Mouse (Mus musculus) forebrain, embryonic 13.5 days (tissue): ENCODE data around the gene Pkig. TPM values are rescaled to one million over a fixed set of nuclear protein-coding genes. Genes with fewer than 3 reads are reported as not detected.

Experiments used
- ATAC-seq: fragments of 200-750 bp; cut with Nextera tagmentation; 2 replicates; pipeline ENCODE4 v1.8.0; 2017
- H3K27ac ChIP-seq: fragments of 300-500 bp; sonication (generic); 2 replicates; pipeline ENCODE4 v1.5.1; 2015; ENCODE audit warnings: inconsistent platforms, mild to moderate bottlenecking, moderate library complexity
- H3K27me3 ChIP-seq: fragments of 300-500 bp; sonication (generic); 2 replicates; pipeline ENCODE4 v1.6.1; 2015; ENCODE audit warnings: mild to moderate bottlenecking, inconsistent platforms
- H3K36me3 ChIP-seq: fragments of 300-500 bp; sonication (generic); 2 replicates; pipeline ENCODE4 v1.6.1; 2015; ENCODE audit warnings: mild to moderate bottlenecking, inconsistent platforms; ENCODE audit not compliant: poor library complexity, severe bottlenecking
- H3K4me1 ChIP-seq: fragments of 300-500 bp; sonication (generic); 2 replicates; pipeline ENCODE4 v1.6.1; 2015; ENCODE audit warnings: inconsistent platforms
- H3K4me2 ChIP-seq: fragments of 300-500 bp; sonication (generic); 2 replicates; pipeline ENCODE4 v1.6.1; 2015; ENCODE audit warnings: inconsistent platforms, mild to moderate bottlenecking, moderate library complexity
- H3K4me3 ChIP-seq: fragments of 300-500 bp; sonication (generic); 2 replicates; pipeline ENCODE4 v1.5.1; 2015; ENCODE audit warnings: mild to moderate bottlenecking, inconsistent platforms
- H3K9ac ChIP-seq: fragments of 300-500 bp; sonication (generic); 2 replicates; pipeline ENCODE4 v1.6.1; 2015; ENCODE audit warnings: mild to moderate bottlenecking, inconsistent platforms
- H3K9me3 ChIP-seq: fragments of 300-500 bp; sonication (generic); replicated peaks from 2 replicates; pipeline ENCODE4 v1.6.1; 2016; ENCODE audit warnings: inconsistent platforms
- WGBS: fragments of 180-500 bp; shearing (Covaris S2); methylation state at CpG from one replicate; pipeline ENCODE4 v1.1.7; 2015; 5-methylcytosine and 5-hydroxymethylcytosine counted together
- polyA plus RNA-seq: library from polyadenylated mRNA; unstranded; fragments of >200 nt; fragmentation: Nextera tagmentation; extraction: Ambion mirVana; gene quantifications from 2 replicates; pipeline ENCODE4 v1.2.1, GENCODE M21; 2015

Pkig gene
- polyA plus RNA-seq, 1 experiment from 2014 or later: 170 TPM

GRCm38 (mm10) chr2:163718526-163718925 lies 60.3 kb downstream of the Pkig start:
- no peak overlapping the region for H3K9ac ChIP-seq

GRCm38 (mm10) chr2:163718951-163719603 lies 60.9 kb downstream of the Pkig start:
- Histone ChIP-seq H3K27me3 (no peaks in the 10 kb centered on the region), H3K27ac (no peak overlapping the region), H3K4me3 (no peak overlapping the region), H3K4me1 (peaks cover 39% of the 10 kb centered on the region), H3K9me3 (no peaks in the 10 kb centered on the region), H3K36me3 (peaks cover 10% of the 10 kb centered on the region; the same call in 1 of the 2 replicates), H3K4me2 (no peak overlapping the region), H3K9ac (no peak overlapping the region)
- 43% methylated on average over 9 of the region's 9 CpGs for WGBS
- ATAC-seq: peak; percentile 77

More at GRCm38 (mm10) chr2:163718526-163718925, 60.3 kb downstream of the Pkig start:
- peaks cover 10% of the 10 kb centered on the region; the same call in 1 of the 2 replicates for H3K36me3 ChIP-seq
- 82% methylated on average over 2 of the region's 2 CpGs for WGBS
- H3K27me3 ChIP-seq: no peaks in the 10 kb centered on the region
- no peak overlapping the region for H3K4me2 ChIP-seq
- H3K27ac ChIP-seq: no peak overlapping the region
- no peak for ATAC-seq
- H3K9me3 ChIP-seq: no peaks in the 10 kb centered on the region
- no peak overlapping the region for H3K4me3 ChIP-seq
- H3K4me1 ChIP-seq: peaks cover 39% of the 10 kb centered on the region

GRCm38 (mm10) chr2:163719616-163720015 lies 61.4 kb downstream of the Pkig start:
- WGBS: 57% methylated on average over 4 of the region's 4 CpGs
- Histone ChIP-seq H3K9ac (no peak overlapping the region), H3K4me2 (no peak overlapping the region), H3K4me3 (no peak overlapping the region), H3K36me3 (peaks cover 10% of the 10 kb centered on the region; the same call in 1 of the 2 replicates), H3K9me3 (no peaks in the 10 kb centered on the region), H3K27ac (no peak overlapping the region), H3K27me3 (no peaks in the 10 kb centered on the region), H3K4me1 (peaks cover 39% of the 10 kb centered on the region)
- ATAC-seq: peak; percentile 11

- 48% methylated on average over 7 of the region's 7 CpGs for WGBS
- Histone ChIP-seq H3K27me3 (no peaks in the 10 kb centered on the region), H3K27ac (peak overlapping the region; percentile 78), H3K9ac (0 out of 2 replicates have a peak overlapping the region, but pooled peaks have one; percentile 12), H3K4me3 (no peak overlapping the region), H3K4me2 (no peak overlapping the region), H3K36me3 (peaks cover 33% of the 10 kb centered on the region), H3K9me3 (no peaks in the 10 kb centered on the region), H3K4me1 (peaks cover 26% of the 10 kb centered on the region)
- ATAC-seq: peak; percentile 87
Measured at GRCm38 (mm10) chr2:163722550-163722949, 64.4 kb downstream of the Pkig start.

GRCm38 (mm10) chr2:163726766-163727393 lies 68.7 kb downstream of the Pkig start:
- Histone ChIP-seq H3K4me2 (no peak overlapping the region), H3K36me3 (peaks cover 43% of the 10 kb centered on the region), H3K27ac (no peak overlapping the region), H3K4me3 (no peak overlapping the region), H3K9me3 (no peaks in the 10 kb centered on the region), H3K9ac (no peak overlapping the region), H3K27me3 (no peaks in the 10 kb centered on the region), H3K4me1 (peaks cover 17% of the 10 kb centered on the region)
- 81% methylated on average over 5 of the region's 5 CpGs for WGBS
- ATAC-seq: no peak

GRCm38 (mm10) chr2:163728300-163728699 lies 70.1 kb downstream of the Pkig start:
- Histone ChIP-seq H3K36me3 (peaks cover 51% of the 10 kb centered on the region), H3K27ac (no peak overlapping the region)

GRCm38 (mm10) chr2:163732021-163732420 lies 73.8 kb downstream of the Pkig start:
- H3K36me3 ChIP-seq: peaks cover 40% of the 10 kb centered on the region
- H3K27me3 ChIP-seq: no peaks in the 10 kb centered on the region
- H3K4me2 ChIP-seq: no peak overlapping the region
- no peak overlapping the region for H3K9ac ChIP-seq
- H3K4me1 ChIP-seq: no peaks in the 10 kb centered on the region
- no peak overlapping the region for H3K4me3 ChIP-seq
- H3K9me3 ChIP-seq: no peaks in the 10 kb centered on the region
- 91% methylated on average over 11 of the region's 11 CpGs for WGBS
- no peak for ATAC-seq
- H3K27ac ChIP-seq: no peak overlapping the region

More at GRCm38 (mm10) chr2:163728300-163728699, 70.1 kb downstream of the Pkig start:
- Histone ChIP-seq H3K4me3 (no peak overlapping the region), H3K4me2 (no peak overlapping the region), H3K4me1 (peaks cover 3% of the 10 kb centered on the region; the same call in 1 of the 2 replicates), H3K27me3 (no peaks in the 10 kb centered on the region), H3K9me3 (no peaks in the 10 kb centered on the region), H3K9ac (no peak overlapping the region)
- WGBS: 93% methylated on average over 4 of the region's 4 CpGs
- ATAC-seq: no peak

- 93% methylated on average over 9 of the region's 9 CpGs for WGBS
- no peak for ATAC-seq
- peaks cover 17% of the 10 kb centered on the region for H3K36me3 ChIP-seq
Measured at GRCm38 (mm10) chr2:163735163-163735562, 77.0 kb downstream of the Pkig start.

GRCm38 (mm10) chr2:163735980-163736379 lies 77.8 kb downstream of the Pkig start:
- H3K4me2 ChIP-seq: no peak overlapping the region
- H3K4me1 ChIP-seq: no peaks in the 10 kb centered on the region
- no peak overlapping the region for H3K9ac ChIP-seq
- 73% methylated on average over 6 of the region's 6 CpGs for WGBS
- H3K4me3 ChIP-seq: no peak overlapping the region
- H3K27me3 ChIP-seq: no peaks in the 10 kb centered on the region
- H3K9me3 ChIP-seq: no peaks in the 10 kb centered on the region
- ATAC-seq: no peak
- peaks cover 17% of the 10 kb centered on the region for H3K36me3 ChIP-seq
- H3K27ac ChIP-seq: no peak overlapping the region

More at GRCm38 (mm10) chr2:163735163-163735562, 77.0 kb downstream of the Pkig start:
- no peaks in the 10 kb centered on the region for H3K27me3 ChIP-seq
- no peak overlapping the region for H3K4me2 ChIP-seq
- H3K4me3 ChIP-seq: no peak overlapping the region
- H3K9me3 ChIP-seq: no peaks in the 10 kb centered on the region
- no peak overlapping the region for H3K9ac ChIP-seq
- H3K27ac ChIP-seq: no peak overlapping the region
- no peaks in the 10 kb centered on the region for H3K4me1 ChIP-seq

- Histone ChIP-seq H3K27ac (no peak overlapping the region), H3K27me3 (no peaks in the 10 kb centered on the region), H3K4me3 (no peak overlapping the region), H3K4me1 (no peaks in the 10 kb centered on the region), H3K9ac (no peak overlapping the region), H3K9me3 (no peaks in the 10 kb centered on the region), H3K36me3 (no peaks in the 10 kb centered on the region), H3K4me2 (no peak overlapping the region)
- 75% methylated on average over 5 of the region's 5 CpGs for WGBS
- ATAC-seq: no peak
Measured at GRCm38 (mm10) chr2:163742656-163743055, 84.5 kb downstream of the Pkig start.

GRCm38 (mm10) chr2:163743357-163743756 lies 85.2 kb downstream of the Pkig start:
- no peaks in the 10 kb centered on the region for H3K4me1 ChIP-seq
- no peak for ATAC-seq
- 79% methylated on average over 6 of the region's 6 CpGs for WGBS

GRCm38 (mm10) chr2:163744801-163745570 lies 86.8 kb downstream of the Pkig start:
- WGBS: 86% methylated on average over 10 of the region's 10 CpGs
- no peak for ATAC-seq

More at GRCm38 (mm10) chr2:163743357-163743756, 85.2 kb downstream of the Pkig start:
- Histone ChIP-seq H3K27ac (no peak overlapping the region), H3K9ac (no peak overlapping the region), H3K36me3 (no peaks in the 10 kb centered on the region), H3K27me3 (no peaks in the 10 kb centered on the region), H3K4me2 (no peak overlapping the region), H3K4me3 (no peak overlapping the region), H3K9me3 (no peaks in the 10 kb centered on the region)

More at GRCm38 (mm10) chr2:163744801-163745570, 86.8 kb downstream of the Pkig start:
- H3K4me2 ChIP-seq: no peak overlapping the region
- H3K4me1 ChIP-seq: peaks cover 7% of the 10 kb centered on the region
- no peaks in the 10 kb centered on the region for H3K36me3 ChIP-seq
- no peak overlapping the region for H3K9ac ChIP-seq
- no peak overlapping the region for H3K27ac ChIP-seq
- H3K9me3 ChIP-seq: no peaks in the 10 kb centered on the region
- H3K4me3 ChIP-seq: no peak overlapping the region
- no peaks in the 10 kb centered on the region for H3K27me3 ChIP-seq
